Mouse (Mus musculus) heart, postnatal 25 days (tissue): Measurements from ENCODE around the gene Elfn1. TPM values are rescaled to one million over a fixed set of nuclear protein-coding genes. Genes with fewer than 3 reads are reported as not detected.
A peak's percentile ranks its signal among the peaks of the same experiment; 100 is the strongest.

Experiments
- DNase-seq: peaks from one replicate; pipeline ENCODE4 v3.0.0; 2022; ENCODE audit warnings: low spot score
- intact Hi-C: fragments of 180-260 bp; cut with DNase I; formaldehyde crosslinking; loops from one replicate; pipeline ENCODE4 v1.15.1; 2025
- total RNA-seq, 2 experiments: library from RNA; stranded (reverse); gene quantifications; 2 replicates each; pipeline ENCODE4 v1.2.3; 2021

Gene Elfn1
- total RNA-seq: under 1 TPM; 0.13 to 0.14 TPM

DNA sequence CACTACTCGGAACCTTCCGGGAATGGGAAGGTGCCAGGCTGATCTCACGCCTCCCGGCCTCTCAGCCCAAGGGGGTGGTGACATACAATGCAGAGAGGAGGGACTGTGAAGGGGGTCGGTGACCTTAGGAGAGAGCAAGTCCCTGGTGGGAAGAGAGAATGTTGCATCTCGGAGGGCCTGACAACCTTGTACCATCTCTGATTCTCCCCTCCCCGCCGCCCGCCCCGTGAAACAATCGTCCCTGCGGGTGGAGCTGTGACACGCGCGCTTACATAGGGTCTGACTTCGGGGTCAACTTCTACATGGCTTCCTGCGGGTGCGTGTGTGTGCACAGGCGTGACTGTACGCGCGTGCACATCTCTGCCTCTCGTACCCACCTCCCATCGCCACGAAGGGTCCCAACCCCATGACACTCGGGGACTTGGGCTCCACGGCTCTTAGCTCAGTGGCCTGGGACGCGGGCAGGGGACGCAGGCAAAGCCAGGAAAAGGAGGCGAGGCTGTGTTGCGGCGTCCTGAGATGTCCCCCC, at the start of gene Elfn1:
Elfn1 (plus strand) TSS at position 230 of the 529 bp plus-strand sequence.
- intact Hi-C loops: loop anchor here (2.0 to 5.0 kb wide), 2 partner anchors 233 to 385 kb away; no protein-coding TSS in a partner anchor
- DNase-seq: no peak

- intact Hi-C loops: no loop called here
- no peak for DNase-seq
Measured at GRCm38 (mm10) chr5:139860328-139861104, 47.2 kb upstream of the Elfn1 start.

DNA sequence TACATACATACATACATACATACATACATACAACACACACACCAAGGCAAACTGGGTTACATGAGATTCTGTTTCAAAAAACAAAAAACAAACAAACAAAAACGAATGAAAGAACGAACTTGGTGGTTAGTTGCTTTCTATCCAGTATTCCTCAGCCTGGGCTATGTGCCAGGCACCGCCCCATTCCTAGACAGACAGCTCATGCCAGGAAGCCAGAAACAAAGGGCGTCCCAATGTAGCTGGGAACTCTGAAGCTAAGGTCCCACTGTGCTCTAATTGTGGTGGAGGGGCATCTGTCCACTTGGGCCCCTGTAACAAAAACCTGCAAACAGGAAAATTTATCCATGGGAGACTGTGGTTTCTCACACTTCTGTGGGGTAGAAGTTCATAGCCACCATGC, 45.0 kb upstream of the Elfn1 start:
- DNase-seq: peak; percentile 17
- intact Hi-C loops: no loop called here

GRCm38 (mm10) chr5:139870886-139871285, 36.9 kb upstream of the Elfn1 start:
- intact Hi-C loops: no loop called here
- no peak for DNase-seq

DNA sequence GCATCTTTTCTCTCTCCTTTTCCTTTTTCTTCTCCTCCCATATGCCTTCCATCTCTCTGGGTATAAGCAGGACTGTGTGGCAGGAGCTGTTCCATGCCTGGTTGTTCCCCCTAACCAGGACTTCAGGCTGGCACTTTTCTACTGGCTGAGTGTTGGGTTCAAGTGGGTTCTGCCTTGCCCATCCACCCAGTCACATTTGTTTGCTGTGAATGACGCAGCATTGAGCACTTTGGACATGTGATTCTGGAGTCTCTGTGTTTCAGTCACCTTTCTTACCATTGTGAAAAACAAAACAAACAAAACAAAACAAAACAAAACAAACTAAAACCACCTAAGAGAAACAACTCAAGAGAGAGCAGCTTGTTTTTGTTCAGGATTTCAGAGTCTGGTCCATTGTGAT, 36.2 kb upstream of the Elfn1 start:
- DNase-seq: no peak
- intact Hi-C loops: no loop called here

- intact Hi-C loops: no loop called here
- no peak for DNase-seq
Measured at GRCm38 (mm10) chr5:139877563-139877962, 30.2 kb upstream of the Elfn1 start.

DNA sequence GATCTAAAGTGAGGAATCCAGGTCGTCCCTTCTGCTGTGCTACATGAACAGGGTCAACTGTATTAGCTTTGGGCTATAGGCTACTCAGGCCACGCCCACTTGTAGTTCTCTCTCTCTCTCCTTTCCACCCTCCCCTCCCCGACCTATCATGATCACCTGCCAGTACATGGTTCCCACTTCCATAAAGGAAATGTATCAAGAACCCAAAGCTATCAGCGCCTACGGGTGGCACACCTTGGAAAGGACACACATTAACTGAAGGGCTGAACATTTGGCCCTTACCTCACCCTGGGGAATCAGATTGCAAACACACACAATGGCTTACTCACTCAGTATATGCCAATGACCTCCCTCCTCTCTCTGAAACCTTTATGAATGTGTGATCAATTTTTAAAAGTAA, 28.0 kb upstream of the Elfn1 start:
- DNase-seq: no peak
- intact Hi-C loops: no loop called here

DNA sequence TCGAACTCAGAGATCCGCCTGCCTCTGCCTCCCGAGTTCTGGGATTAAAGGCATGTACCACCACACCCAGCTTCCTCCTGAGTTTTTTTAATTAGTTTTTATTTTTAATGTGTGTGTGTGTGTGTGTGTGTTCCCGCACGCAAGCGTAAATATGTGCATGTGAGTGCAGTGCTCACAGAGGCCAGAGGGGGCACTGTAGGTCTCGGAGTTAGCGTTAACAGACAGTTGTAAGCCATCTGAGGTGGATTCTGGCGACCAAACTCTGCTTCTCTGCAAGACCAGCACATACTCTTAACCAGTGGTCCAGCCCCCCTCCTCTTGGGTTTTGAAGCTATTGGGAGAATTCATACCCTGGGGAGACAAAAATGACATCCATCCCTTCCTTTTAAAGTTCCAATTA, 26.6 kb upstream of the Elfn1 start:
- no peak for DNase-seq
- intact Hi-C loops: no loop called here

DNA sequence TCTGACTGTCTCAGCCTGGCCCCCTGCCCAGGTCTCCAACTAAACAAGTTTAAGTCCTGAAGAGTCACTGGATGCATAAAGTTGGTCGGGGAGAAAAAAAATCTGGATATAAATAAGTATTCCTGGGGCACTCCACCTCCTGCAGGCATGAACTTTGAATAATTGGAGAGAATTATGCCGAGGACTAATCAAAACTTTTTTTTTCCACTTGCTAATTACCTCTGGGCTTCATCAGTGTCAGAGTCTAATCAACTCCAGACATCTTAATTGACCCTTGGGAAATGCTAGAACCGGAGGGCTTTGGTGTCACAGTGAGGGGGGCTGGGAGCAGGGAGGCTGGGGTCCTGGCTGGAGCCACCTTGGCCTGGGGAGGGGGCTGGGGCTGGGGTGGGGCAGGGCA, 19.1 kb upstream of the Elfn1 start:
- intact Hi-C loops: no loop called here
- no peak for DNase-seq

- no peak for DNase-seq
- intact Hi-C loops: no loop called here
Measured at GRCm38 (mm10) chr5:139889370-139889769, 18.4 kb upstream of the Elfn1 start.

DNA sequence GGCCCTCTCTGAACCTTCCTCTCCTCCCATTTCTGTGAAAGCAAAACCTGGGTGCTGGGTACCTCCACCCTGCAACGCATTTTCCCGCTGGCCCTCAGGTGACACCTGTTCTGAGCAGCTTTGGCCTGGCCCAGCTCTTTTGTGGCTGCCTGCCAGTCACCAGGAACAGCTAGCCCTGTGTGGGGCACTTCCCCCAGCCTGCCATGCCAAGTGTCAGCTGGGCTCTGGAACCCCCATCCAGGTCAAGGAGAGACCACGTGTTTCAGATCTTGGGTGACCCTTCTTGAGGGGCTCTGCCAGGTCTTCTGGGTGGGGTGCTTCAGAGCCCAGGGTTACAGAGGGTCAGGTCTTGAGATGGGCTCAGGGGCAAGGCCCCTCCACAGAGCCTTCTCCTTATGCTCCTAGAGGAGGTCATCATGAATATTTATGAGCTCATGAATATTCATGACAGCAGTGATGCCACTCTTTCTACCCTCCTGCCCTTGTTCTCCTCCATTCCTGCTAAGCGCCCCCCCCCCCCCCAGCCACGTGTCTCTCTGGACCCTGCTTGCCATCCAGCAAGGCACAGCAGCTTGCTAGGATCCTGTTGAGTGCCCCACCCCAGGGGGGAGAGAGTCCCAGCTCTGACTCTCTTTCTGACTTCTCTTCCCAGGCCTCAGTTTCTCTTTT, 15.3 kb upstream of the Elfn1 start:
- DNase-seq: no peak
- intact Hi-C loops: no loop called here

GRCm38 (mm10) chr5:139892995-139893345, 14.8 kb upstream of the Elfn1 start:
- intact Hi-C loops: no loop called here
- DNase-seq: no peak

DNA sequence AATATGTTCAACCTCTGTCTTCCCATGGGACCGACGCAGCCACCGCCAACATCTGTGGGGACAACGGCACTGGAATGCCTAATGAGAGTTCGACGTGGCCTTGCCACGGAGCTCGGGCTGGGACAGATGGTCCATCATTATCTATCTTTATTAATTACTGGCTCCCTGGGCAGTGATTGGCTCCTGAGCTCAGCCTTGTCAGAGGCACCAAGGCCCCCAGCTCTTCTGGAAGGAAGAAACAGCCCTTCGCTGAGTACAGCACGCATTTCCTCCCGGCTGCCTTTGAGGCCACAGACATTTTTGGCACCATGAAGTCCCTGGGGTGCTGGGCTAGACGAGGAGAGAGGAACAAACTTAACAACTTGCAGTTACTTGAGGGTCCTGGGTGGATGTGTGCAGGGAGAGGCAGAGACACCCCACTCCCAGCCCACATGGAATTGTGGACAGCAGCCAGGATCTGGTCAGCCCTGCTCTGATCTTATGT, 13.7 kb upstream of the Elfn1 start:
- DNase-seq: no peak
- intact Hi-C loops: no loop called here

DNA sequence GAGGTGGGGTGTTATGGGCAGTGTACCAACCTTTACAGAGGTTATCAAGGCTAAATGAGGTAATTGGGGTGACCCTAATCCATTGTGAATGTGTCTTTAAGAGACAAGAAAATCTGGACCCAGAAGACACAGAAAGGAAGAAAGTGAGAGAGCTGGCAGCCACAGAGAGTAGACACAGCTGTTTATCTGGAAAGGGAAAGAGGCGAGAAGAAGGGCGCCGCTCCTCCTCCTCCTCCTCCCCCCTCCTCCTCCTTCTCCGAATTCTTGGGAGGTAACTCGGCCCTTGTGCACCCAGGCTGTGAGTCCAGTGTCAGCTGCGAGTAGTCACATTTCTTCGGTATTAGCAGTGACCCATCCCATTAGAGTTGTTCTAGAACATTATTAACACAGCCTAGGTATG, 8.7 kb upstream of the Elfn1 start:
- intact Hi-C loops: no loop called here
- no peak for DNase-seq

DNA sequence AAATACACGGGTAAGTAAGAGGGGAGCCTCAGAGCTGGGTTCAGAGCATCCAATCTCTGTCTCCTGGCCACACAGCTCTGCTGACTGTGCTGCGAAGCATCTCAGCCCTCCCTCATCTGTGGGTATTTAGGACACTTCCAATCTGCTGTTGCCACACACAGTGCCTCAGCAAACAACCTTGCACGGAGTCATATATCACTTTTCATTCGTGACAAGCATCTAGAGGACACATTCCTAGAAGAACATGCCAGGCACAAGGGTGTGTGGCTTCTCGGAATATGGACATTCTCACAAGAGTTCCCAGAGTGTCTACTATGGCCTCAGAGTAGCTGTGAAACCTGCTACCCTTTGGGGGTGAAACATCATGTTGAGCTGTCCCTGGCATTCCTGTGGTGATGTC, 2.6 kb upstream of the Elfn1 start:
- no peak for DNase-seq
- intact Hi-C loops: loop anchor here (5.0 kb wide), 1 partner anchor 387 kb away; no protein-coding TSS in a partner anchor

DNA sequence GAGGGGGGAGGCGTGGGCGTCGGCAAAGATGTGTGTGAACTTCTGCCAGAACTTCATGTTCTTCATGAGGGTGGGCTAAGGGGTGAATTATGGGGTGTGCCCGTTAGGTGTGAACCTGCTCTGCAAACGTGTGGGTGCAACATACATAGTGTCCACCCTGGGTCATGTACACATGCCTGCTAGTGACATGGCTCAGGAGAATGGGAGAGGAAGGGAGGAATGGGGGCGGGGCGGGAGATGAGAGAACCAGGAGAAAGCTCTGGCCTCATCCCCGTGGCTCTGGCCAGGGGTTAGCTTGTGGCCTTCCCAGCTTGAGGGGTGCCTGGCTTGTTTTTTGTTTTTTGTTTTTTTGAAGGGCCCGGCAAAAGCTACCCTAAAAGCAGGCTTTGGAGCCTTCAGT, 1.2 kb upstream of the Elfn1 start:
- intact Hi-C loops: loop anchor here (2.0 to 5.0 kb wide), 2 partner anchors 234 to 386 kb away; no protein-coding TSS in a partner anchor
- DNase-seq: no peak

DNA sequence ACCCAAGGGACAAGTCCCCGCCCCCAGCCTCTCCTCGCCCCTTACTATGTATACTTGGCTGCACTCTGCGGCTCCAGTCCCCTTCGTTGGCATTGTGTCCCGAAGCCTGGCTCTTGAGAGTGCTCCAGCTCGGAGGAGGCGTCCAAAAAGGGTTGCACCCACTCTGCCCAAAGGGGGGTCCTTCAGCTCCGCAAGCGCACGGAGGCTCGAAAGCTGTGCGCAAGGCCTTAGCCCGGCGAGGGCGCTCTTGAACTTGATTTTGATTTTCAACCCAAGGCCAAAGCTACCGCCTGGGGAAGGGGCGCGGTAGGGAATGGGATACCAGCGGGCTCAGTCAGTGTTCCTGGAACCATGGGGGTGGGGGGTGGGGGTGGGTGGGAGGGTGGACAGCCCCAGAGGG, 502 bp upstream of the Elfn1 start:
- intact Hi-C loops: loop anchor here (2.0 to 5.0 kb wide), 2 partner anchors 234 to 385 kb away; no protein-coding TSS in a partner anchor
- no peak for DNase-seq

- intact Hi-C loops: loop anchor here (5.0 kb wide), 1 partner anchor 384 kb away; no protein-coding TSS in a partner anchor
- no peak for DNase-seq
Measured at GRCm38 (mm10) chr5:139908243-139908810, 584 bp downstream of the Elfn1 start.

DNA sequence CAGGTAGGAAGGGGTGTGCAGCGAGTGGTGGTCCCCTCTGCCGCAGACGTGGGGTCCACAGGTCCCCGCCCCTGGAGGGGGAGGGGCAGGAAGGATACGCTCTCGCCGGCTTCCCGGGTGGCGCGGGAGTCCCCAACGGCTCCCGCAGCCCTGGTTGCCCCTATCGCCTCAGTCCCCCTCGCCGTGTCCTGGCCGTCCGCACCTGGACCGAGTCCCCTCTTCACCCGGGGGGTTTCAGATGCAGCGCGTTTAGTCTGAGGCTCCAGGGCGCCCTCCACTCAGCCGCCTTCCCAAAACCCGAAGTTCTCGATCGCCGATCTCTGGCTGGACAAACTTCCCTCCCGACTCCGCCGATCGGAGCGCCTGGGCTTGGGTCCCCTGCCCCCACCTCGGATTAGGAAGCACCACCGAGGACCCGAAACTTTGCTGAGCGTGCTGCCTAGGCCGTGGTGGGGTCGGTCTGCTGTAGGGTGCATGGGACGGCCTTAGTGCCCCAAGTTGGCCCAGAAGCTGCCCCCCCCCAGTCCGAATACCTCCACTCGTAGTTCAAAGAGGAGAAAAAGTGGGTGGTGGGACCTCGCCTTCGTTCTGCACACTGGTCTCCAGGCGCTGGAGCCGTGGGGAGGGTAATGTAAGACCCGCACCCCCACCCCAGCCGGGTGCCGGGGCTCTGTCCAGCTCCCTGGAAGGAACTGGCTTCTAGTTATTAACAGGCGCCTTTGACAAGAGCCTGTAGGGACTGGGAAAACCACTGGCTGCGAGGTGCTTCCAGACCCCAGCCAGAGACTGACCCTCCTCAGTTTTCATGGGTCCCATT, 1.3 kb downstream of the Elfn1 start:
- intact Hi-C loops: loop anchor here (5.0 kb wide), 1 partner anchor 383 kb away; no protein-coding TSS in a partner anchor

More for the DNA sequence above, 1.3 kb downstream of the Elfn1 start:
- DNase-seq: no peak
